Mouse (Mus musculus): ENCODE results near the gene Havcr1.
"Not testable (repeated sequence)": the region's sequence is repeated elsewhere in the genome, so short reads cannot be mapped to it uniquely, and the experiment has no call there.

The Havcr1 gene

GRCm38 (mm10) chr11:46735076-46735475, at the start of gene Havcr1:
Gene Havcr1 (plus strand): TSS chr11:46735080.
- not testable (repeated sequence) for DNase-seq (ENCODE audit: low spot score in 2 of 2)

GRCm38 (mm10) chr11:46690136-46690535, 44.7 kb upstream of the Havcr1 start:
- DNase-seq (ENCODE audit: low spot score in 2 of 2): no peak

- not testable (repeated sequence) for DNase-seq (ENCODE audit: low spot score in 2 of 2)
Measured at GRCm38 (mm10) chr11:46695849-46696248, 39.0 kb upstream of the Havcr1 start.

GRCm38 (mm10) chr11:46697433-46698277, 37.2 kb upstream of the Havcr1 start:
- no peak for DNase-seq (ENCODE audit: low spot score in 2 of 2)

DNA sequence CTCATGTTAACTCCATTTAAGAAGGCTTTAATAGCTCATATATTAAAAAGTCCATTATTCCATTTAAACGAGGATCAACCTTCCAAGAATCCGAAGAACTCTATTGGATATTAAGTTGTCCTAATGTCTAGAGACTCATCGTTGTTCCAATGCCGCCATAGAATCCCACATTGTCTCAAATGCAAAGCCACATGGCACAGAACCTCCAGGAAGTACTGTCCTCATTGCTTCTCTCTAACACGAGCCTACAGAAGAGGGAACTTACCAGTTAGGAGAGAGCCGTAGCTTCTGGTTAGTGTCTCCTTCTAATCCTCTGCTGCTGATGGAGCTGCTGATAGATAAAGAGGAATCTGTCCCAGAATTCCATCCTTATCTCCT, 36.6 kb upstream of the Havcr1 start:
- DNase-seq (ENCODE audit: low spot score in 2 of 2): no peak

- DNase-seq (ENCODE audit: low spot score in 2 of 2): no peak
Measured at GRCm38 (mm10) chr11:46698830-46699229, 36.0 kb upstream of the Havcr1 start.

- no peak for DNase-seq (ENCODE audit: low spot score in 2 of 2)
Measured at GRCm38 (mm10) chr11:46706664-46707356, 28.1 kb upstream of the Havcr1 start, which contains the start of gene Timd2. Gene Timd2 (minus strand): TSS chr11:46707061.

- no peak for DNase-seq (ENCODE audit: low spot score in 2 of 2)
Measured at GRCm38 (mm10) chr11:46731541-46732070, 3.3 kb upstream of the Havcr1 start.

GRCm38 (mm10) chr11:46733242-46733789, 1.6 kb upstream of the Havcr1 start:
- peak; percentile 9 for DNase-seq (ENCODE audit: low spot score in 2 of 2)

- DNase-seq (ENCODE audit: low spot score in 2 of 2): no peak
Measured at GRCm38 (mm10) chr11:46734617-46735016, 263 bp upstream of the Havcr1 start.

- DNase-seq (ENCODE audit: low spot score in 2 of 2): no peak
Measured at GRCm38 (mm10) chr11:46739501-46739900, 4.6 kb downstream of the Havcr1 start.

DNA sequence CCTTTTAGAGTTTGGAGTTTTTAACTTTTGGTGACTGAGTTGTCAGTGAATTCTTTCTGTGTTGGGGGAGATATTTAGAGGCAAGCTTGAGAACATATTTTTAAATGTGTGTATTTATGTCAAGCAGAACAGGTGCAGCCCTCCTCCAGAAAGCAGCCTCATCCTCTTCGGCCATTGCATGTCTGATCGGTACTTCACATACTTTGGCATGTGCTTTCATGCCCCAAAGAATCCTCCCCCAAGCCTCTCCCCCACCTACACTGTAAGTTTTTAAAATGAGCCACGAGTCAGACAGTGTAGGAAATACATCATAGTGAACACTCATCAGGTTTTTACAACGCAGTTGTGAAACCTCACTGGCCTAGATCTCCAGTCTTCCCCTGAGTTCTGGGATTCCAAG, 6.0 kb downstream of the Havcr1 start:
- no peak for DNase-seq (ENCODE audit: low spot score in 2 of 2)

GRCm38 (mm10) chr11:46741716-46742115, 6.8 kb downstream of the Havcr1 start:
- no peak for DNase-seq (ENCODE audit: low spot score in 2 of 2)

GRCm38 (mm10) chr11:46747996-46748395, 13.1 kb downstream of the Havcr1 start:
- DNase-seq (ENCODE audit: low spot score in 2 of 2): no peak

DNA sequence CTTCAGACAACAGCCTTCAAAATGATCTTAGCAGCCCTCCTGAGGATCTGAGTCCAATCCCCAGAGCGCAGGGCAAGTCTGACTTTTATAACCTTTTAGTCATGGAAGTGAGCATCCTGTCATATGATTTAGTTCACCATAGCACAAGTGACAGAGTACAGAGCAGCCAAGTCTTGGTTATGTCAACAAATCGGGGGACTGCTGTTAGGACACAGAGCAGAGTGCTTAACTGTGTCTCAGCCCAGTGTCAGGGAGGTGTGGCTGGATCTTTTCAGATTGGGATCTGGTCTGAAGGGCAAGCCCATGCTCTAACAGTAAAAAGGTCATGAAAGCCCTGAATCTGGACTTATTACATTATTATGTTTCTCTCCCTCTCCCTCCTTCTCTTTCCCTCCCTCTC, 18.8 kb downstream of the Havcr1 start:
- no peak for DNase-seq (ENCODE audit: low spot score in 2 of 2)

DNA sequence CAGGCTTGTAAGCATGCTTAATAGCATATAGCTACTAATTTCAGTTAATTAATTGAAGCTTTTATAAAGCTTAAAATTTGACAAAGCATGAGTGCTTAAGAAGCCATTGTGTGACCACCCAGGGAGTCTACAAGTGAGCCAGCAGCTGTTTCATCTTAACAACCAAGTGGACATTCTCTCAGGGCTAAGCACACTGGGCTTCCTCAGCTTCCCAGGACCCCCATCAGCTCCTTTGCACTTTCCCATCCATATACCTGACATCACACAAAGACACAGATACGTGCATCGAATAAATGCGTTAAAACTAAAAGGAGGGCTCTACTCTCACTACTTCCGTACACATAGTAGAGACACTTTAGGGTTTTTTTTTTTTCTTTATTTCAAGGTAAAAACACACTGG, 19.8 kb downstream of the Havcr1 start:
- no peak for DNase-seq (ENCODE audit: low spot score in 2 of 2)

- not testable (repeated sequence) for DNase-seq (ENCODE audit: low spot score in 2 of 2)
Measured at GRCm38 (mm10) chr11:46755714-46756113, 20.8 kb downstream of the Havcr1 start.

GRCm38 (mm10) chr11:46776879-46777278, 42.0 kb downstream of the Havcr1 start:
- no peak for DNase-seq (ENCODE audit: low spot score in 2 of 2)

- DNase-seq (ENCODE audit: low spot score in 2 of 2): no peak
Measured at GRCm38 (mm10) chr11:46779811-46780210, 44.9 kb downstream of the Havcr1 start.

- no peak for DNase-seq (ENCODE audit: low spot score in 2 of 2)
Measured at GRCm38 (mm10) chr11:46804440-46804839, 69.6 kb downstream of the Havcr1 start.

GRCm38 (mm10) chr11:46810511-46810910, 75.6 kb downstream of the Havcr1 start, which contains the start of gene Timd4:
Gene Timd4 (plus strand): TSS chr11:46810800.
- no peak for DNase-seq (ENCODE audit: low spot score in 2 of 2)

DNA sequence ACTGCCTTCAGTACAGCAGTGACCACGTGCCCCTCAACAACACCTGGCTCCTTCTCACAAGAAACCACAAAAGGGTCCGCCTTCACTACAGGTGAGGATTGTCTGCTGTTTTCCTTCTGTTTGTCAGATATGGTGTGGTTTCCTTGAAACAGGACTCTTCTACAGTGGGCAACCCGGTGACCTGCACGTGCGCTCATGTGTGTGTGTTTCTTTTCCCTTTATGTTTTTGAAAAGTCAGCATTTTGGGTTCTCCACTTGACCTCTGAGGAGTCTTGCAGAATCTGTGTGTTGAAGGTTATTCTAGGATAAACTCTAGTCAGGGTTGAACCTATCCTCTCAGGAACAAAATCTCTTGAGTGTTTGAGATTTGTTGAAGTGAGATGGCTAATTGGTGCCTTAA, 82.8 kb downstream of the Havcr1 start:
- no peak for DNase-seq (ENCODE audit: low spot score in 2 of 2)

Data from frontal cortex, postnatal 14 days (tissue).